Mouse (Mus musculus) liver, embryonic 13.5 days (tissue): ENCODE results near the gene Aff3. TPM values are rescaled to one million over a fixed set of nuclear protein-coding genes. Genes with fewer than 3 reads are reported as not detected.

ENCODE experiments used
- ATAC-seq: fragments of 200-750 bp; cut with Nextera tagmentation; 2 replicates; pipeline ENCODE4 v1.8.0; 2017; ENCODE audit warnings: low read depth, mild to moderate bottlenecking, moderate number of reproducible peaks, moderate library complexity
- DNase-seq: peaks from one replicate; pipeline ENCODE4 v3.0.0; 2022
- H3K27ac ChIP-seq: fragments of 300-500 bp; sonication (generic); 2 replicates; pipeline ENCODE4 v1.5.1; 2015; ENCODE audit warnings: moderate library complexity, mild to moderate bottlenecking, inconsistent platforms
- H3K27me3 ChIP-seq: fragments of 300-500 bp; sonication (generic); 2 replicates; pipeline ENCODE4 v1.6.1; 2015; ENCODE audit warnings: mild to moderate bottlenecking, inconsistent platforms
- H3K36me3 ChIP-seq: fragments of 300-500 bp; sonication (generic); 2 replicates; pipeline ENCODE4 v1.6.1; 2015; ENCODE audit warnings: mild to moderate bottlenecking, inconsistent platforms
- H3K4me1 ChIP-seq: fragments of 300-500 bp; sonication (generic); replicated peaks from 2 replicates; pipeline ENCODE4 v1.6.1; 2015; ENCODE audit warnings: inconsistent platforms
- H3K4me2 ChIP-seq: fragments of 300-500 bp; sonication (generic); 2 replicates; pipeline ENCODE4 v1.6.1; 2015; ENCODE audit warnings: inconsistent platforms, mild to moderate bottlenecking, moderate library complexity
- H3K4me3 ChIP-seq: fragments of 300-500 bp; sonication (generic); replicated peaks from 2 replicates; pipeline ENCODE4 v1.5.1; 2015; ENCODE audit warnings: mild to moderate bottlenecking, inconsistent platforms
- H3K9ac ChIP-seq: fragments of 300-500 bp; sonication (generic); 2 replicates; pipeline ENCODE4 v1.6.1; 2015; ENCODE audit warnings: mild to moderate bottlenecking, inconsistent platforms
- H3K9me3 ChIP-seq: fragments of 300-500 bp; sonication (generic); replicated peaks from 2 replicates; pipeline ENCODE4 v1.6.1; 2016; ENCODE audit warnings: inconsistent platforms
- WGBS: fragments of 180-500 bp; shearing (Covaris S2); methylation state at CpG from one replicate; pipeline ENCODE4 v1.1.7; 2015; ENCODE audit not compliant: insufficient replicate concordance; 5-methylcytosine and 5-hydroxymethylcytosine counted together
- polyA plus RNA-seq: library from polyadenylated mRNA; unstranded; fragments of >200 nt; fragmentation: Nextera tagmentation; extraction: Ambion mirVana; gene quantifications from 2 replicates; pipeline ENCODE4 v1.2.1, GENCODE M21; 2015

The Aff3 gene
- polyA plus RNA-seq, 1 experiment from 2014 or later, result 0.44 TPM

GRCm38 (mm10) chr1:38128919-38129436 lies 535.8 kb downstream of the Aff3 start:
- Histone ChIP-seq H3K4me3 (peak overlapping the region; percentile 91), H3K9me3 (no peaks in the 10 kb centered on the region), H3K36me3 (no peaks in the 10 kb centered on the region), H3K27me3 (no peaks in the 10 kb centered on the region), H3K4me2 (peak overlapping the region; percentile 92), H3K9ac (peak overlapping the region; percentile 94), H3K27ac (peak overlapping the region; percentile 94), H3K4me1 (peaks cover 68% of the 10 kb centered on the region)
- DNase-seq (peak; percentile 51), ATAC-seq (peak; percentile 14; the same call in 1 of the 2 replicates)
- WGBS, result under 1% methylated on average over 60 of the region's 68 CpGs

Other genes with a start within 250 kb of the Aff3 start
- 0.05 and 0.06 TPM in 2 replicates for gene Lonrf2, start 171.8 kb upstream of the Aff3 start, polyA plus RNA-seq
- gene Chst10, start 233.2 kb upstream of the Aff3 start, polyA plus RNA-seq, result 0.23 and 0.27 TPM in 2 replicates